Mouse (Mus musculus) embryonic fibroblast, embryonic 13.5 days (primary cell): ENCODE measurements around the gene Shroom3. TPM values are rescaled to one million over a fixed set of nuclear protein-coding genes. Genes with fewer than 3 reads are reported as not detected.

ENCODE experiments used
- H3K27ac ChIP-seq: 2 replicates; pipeline ENCODE4 v1.5.1; 2012; ENCODE audit warnings: low read length, control low read depth, inconsistent platforms; ENCODE audit not compliant: insufficient read depth
- H3K4me1 ChIP-seq: 2 replicates; pipeline ENCODE4 v1.6.1; 2011; ENCODE audit warnings: low read length; ENCODE audit not compliant: control insufficient read depth, insufficient read depth
- H3K4me3 ChIP-seq: 2 replicates; pipeline ENCODE4 v1.5.1; 2011; ENCODE audit warnings: mild to moderate bottlenecking, control low read depth, low read length; ENCODE audit not compliant: insufficient read depth
- CTCF ChIP-seq: IDR thresholded peaks from 2 replicates; pipeline ENCODE4 v1.5.1; 2011; ENCODE audit warnings: mild to moderate bottlenecking, control low read depth, low read length, moderate library complexity, borderline replicate concordance; ENCODE audit not compliant: insufficient read depth
- POLR2A ChIP-seq: IDR thresholded peaks from 2 replicates; pipeline ENCODE4 v1.6.1; 2011; ENCODE audit warnings: low read depth, mild to moderate bottlenecking, control low read depth, low read length, moderate library complexity
- polyA plus RNA-seq: library from polyadenylated mRNA; stranded (reverse); fragments of >200 nt; gene quantifications from 2 replicates; pipeline ENCODE4 v1.2.4, GENCODE M21; 2011; ENCODE audit warnings: low read depth; ENCODE audit not compliant: missing spikeins, insufficient read length

Shroom3 gene
- polyA plus RNA-seq, 1 experiment, result 1.2 TPM

- H3K4me1 ChIP-seq, result 0 out of 2 replicates have a peak, but pooled peaks cover 3% of the 10 kb centered on the region
- H3K4me3 ChIP-seq, result no peak overlapping the region
- H3K27ac ChIP-seq, result no peak overlapping the region
- TF ChIP-seq POLR2A, result no peak
- TF ChIP-seq CTCF, result no peak
These were observed 32.1 kb downstream of the Shroom3 start for GRCm38 (mm10) chr5:92715319-92715718.

DNA sequence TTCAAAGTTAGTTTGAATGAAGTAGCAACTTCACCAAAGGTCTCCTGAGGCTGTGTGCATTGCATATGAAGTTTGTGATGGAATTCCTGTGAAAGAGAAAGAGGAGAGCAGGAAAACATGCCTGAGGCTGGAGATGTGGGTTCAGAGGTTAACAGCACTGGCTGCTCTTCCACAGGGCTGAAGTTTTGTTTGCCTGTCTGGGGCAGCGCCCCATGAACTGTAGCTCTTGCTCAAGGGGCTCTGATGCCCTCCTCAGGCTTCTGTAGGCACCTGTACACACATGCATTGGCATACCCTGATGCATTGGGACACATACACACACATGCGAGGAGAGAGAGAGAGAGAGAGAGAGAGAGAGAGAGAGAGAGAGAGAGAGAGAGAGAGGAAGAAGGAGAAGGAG lies 32.7 kb downstream of the Shroom3 start:
- Histone ChIP-seq H3K4me3 (no peak overlapping the region), H3K4me1 (0 out of 2 replicates have a peak, but pooled peaks cover 3% of the 10 kb centered on the region), H3K27ac (no peak overlapping the region)
- no peak for TF ChIP-seq POLR2A
- TF ChIP-seq CTCF, result no peak

- H3K4me1 ChIP-seq, result 0 out of 2 replicates have a peak, but pooled peaks cover 3% of the 10 kb centered on the region
- no peak for TF ChIP-seq CTCF
- no peak for TF ChIP-seq POLR2A
- H3K4me3 ChIP-seq, result no peak overlapping the region
- H3K27ac ChIP-seq, result no peak overlapping the region
These were observed 34.6 kb downstream of the Shroom3 start for GRCm38 (mm10) chr5:92717666-92718360.

- TF ChIP-seq POLR2A, result no peak
- TF ChIP-seq CTCF, result no peak
- no peak overlapping the region for H3K4me3 ChIP-seq
- 0 out of 2 replicates have a peak, but pooled peaks cover 3% of the 10 kb centered on the region for H3K4me1 ChIP-seq
- no peak overlapping the region for H3K27ac ChIP-seq
These were observed 35.6 kb downstream of the Shroom3 start for GRCm38 (mm10) chr5:92718856-92719255.

DNA sequence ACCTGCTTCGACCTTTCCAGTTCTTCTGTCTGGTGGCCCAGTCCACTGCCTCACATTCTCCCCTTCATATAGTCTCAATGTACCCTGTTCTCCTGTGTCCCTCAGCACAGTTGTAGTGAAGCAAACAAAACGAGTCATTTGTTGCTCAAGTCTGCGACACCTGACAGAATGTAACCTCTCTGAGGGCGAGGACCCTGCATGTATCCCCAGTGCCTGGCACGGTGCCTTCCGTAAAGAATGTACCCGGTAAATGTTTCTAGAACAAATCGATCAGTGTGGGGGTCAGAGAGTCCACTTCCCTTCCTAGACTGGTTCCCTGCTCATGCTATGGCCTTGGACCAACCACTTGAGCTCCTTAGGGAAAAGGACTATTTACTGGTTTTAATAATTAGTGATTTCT lies 38.4 kb downstream of the Shroom3 start:
- no peaks in the 10 kb centered on the region for H3K4me1 ChIP-seq
- TF ChIP-seq CTCF (no peak), POLR2A (no peak)
- H3K4me3 ChIP-seq, result no peak overlapping the region
- H3K27ac ChIP-seq, result no peak overlapping the region

GRCm38 (mm10) chr5:92725935-92726334 lies 42.7 kb downstream of the Shroom3 start:
- Histone ChIP-seq H3K4me3 (no peak overlapping the region), H3K4me1 (no peaks in the 10 kb centered on the region), H3K27ac (no peak overlapping the region)
- TF ChIP-seq POLR2A (no peak), CTCF (no peak)

DNA sequence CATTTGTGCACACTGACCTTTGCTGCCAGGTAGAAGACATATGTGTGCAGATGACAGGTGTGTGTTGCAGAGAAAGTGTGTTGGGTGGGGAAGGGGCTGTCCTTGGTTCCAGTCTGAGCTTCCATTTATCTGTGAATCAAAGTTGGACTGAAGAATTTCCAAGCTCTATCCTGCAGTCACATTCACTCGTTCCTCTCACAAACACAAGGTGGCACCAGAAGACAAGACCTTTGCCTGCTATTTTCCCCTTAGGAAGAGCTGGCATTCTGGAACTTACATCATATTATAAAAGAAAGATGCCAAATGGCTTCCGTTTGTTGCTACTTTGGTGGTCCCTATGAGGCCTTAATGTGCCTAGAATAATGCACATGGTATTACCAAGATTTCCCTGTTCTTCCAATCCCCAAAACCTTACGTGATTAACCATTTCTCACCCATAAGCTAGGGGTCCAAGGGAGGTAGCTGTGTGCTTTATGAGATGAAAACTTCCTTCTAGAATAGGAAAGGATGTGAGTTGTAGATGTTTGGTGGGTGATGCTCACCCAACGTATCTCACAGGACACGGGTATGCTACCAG lies 45.1 kb downstream of the Shroom3 start:
- Histone ChIP-seq H3K27ac (no peak overlapping the region), H3K4me1 (no peaks in the 10 kb centered on the region), H3K4me3 (no peak overlapping the region)
- TF ChIP-seq POLR2A (no peak), CTCF (peak; percentile 17; the same call in 1 of the 2 replicates)

- H3K4me3 ChIP-seq, result no peak overlapping the region
- H3K4me1 ChIP-seq, result no peaks in the 10 kb centered on the region
- no peak for TF ChIP-seq CTCF
- TF ChIP-seq POLR2A, result no peak
- H3K27ac ChIP-seq, result no peak overlapping the region
These were observed 46.0 kb downstream of the Shroom3 start for GRCm38 (mm10) chr5:92729221-92729620.

- TF ChIP-seq CTCF, result no peak
- no peak for TF ChIP-seq POLR2A
These were observed 58.6 kb downstream of the Shroom3 start for GRCm38 (mm10) chr5:92741802-92742201.

DNA sequence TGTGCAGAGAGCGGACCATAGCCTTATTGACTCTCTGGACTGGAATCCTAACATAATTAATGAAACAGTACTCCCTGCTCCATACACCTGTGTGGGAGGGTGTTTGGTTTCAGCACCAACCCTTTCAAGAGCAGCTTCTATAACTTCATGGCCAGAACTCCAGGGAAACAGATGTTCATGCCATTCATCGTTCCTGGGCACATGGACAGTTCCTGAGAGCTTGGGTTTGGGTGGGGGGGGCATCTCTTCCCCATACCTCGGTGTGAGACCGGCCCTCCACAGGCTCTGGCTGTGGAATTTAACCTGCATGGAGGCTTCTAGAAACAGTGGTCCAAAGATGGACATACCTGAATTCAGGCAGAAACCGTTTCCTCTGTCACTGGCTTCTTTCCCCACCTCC lies 59.5 kb downstream of the Shroom3 start:
- H3K4me3 ChIP-seq, result no peak overlapping the region
- no peaks in the 10 kb centered on the region for H3K4me1 ChIP-seq
- no peak overlapping the region for H3K27ac ChIP-seq
- TF ChIP-seq CTCF, result no peak

More at GRCm38 (mm10) chr5:92741802-92742201, 58.6 kb downstream of the Shroom3 start:
- Histone ChIP-seq H3K4me3 (no peak overlapping the region), H3K27ac (no peak overlapping the region), H3K4me1 (no peaks in the 10 kb centered on the region)
